Mouse (Mus musculus) yolk sac, embryonic 10.5 days (tissue): ENCODE measurements at regions not wholly inside any gene's neighbourhood (a gene's known extent, or its start where the extent isn't known, plus 50 kb on each side); places are given as distances from the start of the nearest gene placed in this dataset.

Experiments used
- DNase-seq: peaks from one replicate; pipeline ENCODE4 v3.0.0-alpha.2; 2017; ENCODE audit warnings: low spot score

DNA sequence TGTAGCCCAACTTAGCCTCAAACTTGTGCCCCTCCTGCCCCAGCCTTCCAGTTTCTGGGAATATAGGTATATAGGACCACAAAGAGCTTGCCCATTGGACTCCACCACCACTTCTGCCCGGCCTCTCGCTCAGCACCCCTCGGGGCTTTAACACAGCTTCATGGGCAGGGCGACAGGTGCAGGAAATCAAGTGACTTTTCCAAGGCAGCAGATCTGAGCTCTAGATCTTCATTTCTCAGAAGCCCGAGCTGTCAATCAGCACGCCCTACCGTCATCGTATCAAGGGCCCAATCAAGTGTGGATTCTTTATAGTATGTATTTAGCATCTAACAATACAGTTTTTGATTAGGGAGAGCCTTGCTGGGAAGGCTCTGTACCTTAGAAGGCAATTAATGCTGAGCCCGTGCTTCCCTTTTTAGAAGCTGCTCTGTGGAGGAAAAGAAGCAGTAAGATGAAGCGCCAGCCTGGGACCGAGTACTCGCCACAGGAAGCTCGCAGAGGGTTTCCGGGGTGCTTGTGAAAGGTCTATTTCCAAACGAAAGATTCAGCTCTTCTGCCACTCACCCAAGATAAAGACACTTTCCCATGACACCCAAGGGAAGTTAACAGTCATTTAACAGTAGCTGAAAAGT, 56.9 kb upstream of the E2f3 start:
- DNase-seq = no peak

GRCm38 (mm10) chr13:30041501-30042295, 55.8 kb upstream of the E2f3 start:
- no peak for DNase-seq

DNA sequence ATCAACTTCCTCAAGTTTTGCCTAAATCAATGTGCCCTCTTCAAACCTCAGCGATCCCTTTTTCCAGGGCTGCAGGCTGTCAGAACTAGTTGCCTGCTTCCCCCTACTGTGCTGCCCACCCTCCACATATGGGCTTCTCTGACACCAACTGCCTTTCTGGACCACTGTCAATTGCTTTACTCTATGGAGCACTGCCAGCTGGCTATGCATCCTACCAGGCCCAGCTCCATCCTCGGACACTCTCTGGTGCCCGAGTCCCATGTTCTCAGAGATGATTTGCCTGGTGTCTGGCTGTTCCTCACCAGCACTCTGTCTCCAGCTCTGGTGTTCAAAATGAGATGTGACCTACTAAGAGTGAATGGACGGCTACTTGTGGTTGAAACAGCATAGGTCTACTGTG, 54.4 kb upstream of the E2f3 start:
- no peak for DNase-seq

- DNase-seq = no peak
Measured at GRCm38 (mm10) chr13:30039791-30040190, 53.9 kb upstream of the E2f3 start.

DNA sequence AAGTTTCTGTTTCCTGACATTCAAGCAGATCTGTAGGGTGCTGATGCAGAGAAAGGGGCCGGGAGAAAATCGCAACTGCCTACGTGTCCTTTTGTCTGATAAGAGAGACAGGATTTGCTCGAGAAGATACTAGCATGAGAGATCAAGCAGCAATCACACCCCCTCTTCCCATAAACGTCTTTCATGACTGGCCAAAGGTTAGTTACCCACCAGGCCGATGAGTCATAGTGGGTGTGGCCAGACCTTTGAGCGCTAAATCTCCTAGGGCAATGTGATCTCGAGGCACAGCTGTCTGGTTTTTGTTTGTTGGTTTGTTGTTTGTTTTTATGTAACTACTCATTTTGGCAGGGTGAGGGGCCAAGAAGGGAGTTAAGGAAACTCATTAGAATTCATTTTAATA, 50.7 kb upstream of the E2f3 start:
- DNase-seq = peak; percentile 59

GRCm38 (mm10) chr13:30036071-30036470, 50.2 kb upstream of the E2f3 start:
- DNase-seq = no peak
